Mouse (Mus musculus) thymus, adult 18-20 months (tissue): Measurements from ENCODE around the gene Nup210l.
A peak's percentile ranks its signal among the peaks of the same experiment; 100 is the strongest.

Source experiments
- DNase-seq, 2 experiments: peaks; one replicate each; pipeline ENCODE4 v3.0.0; 2022; ENCODE audit warnings: mixed read lengths in 2 of 2

The Nup210l gene

GRCm38 (mm10) chr3:90103938-90104337 lies at the start of gene Nup210l:
Gene Nup210l (plus strand): TSS chr3:90104132.
- no peak for DNase-seq

- no peak for DNase-seq
These were observed 42.4 kb upstream of the Nup210l start for GRCm38 (mm10) chr3:90061549-90061948.

- no peak for DNase-seq
These were observed 41.4 kb upstream of the Nup210l start for GRCm38 (mm10) chr3:90062539-90062938.

- no peak for DNase-seq
These were observed 39.5 kb upstream of the Nup210l start for GRCm38 (mm10) chr3:90064383-90064782.

GRCm38 (mm10) chr3:90065553-90065952 lies 38.4 kb upstream of the Nup210l start:
- DNase-seq = no peak

- DNase-seq = no peak
These were observed 36.1 kb upstream of the Nup210l start for GRCm38 (mm10) chr3:90067851-90068250.

- no peak for DNase-seq
These were observed 34.2 kb upstream of the Nup210l start for GRCm38 (mm10) chr3:90069688-90070087.

- no peak for DNase-seq
These were observed 31.6 kb upstream of the Nup210l start, which contains the start of gene Tpm3 for GRCm38 (mm10) chr3:90072294-90072693. Gene Tpm3 (plus strand): TSS chr3:90072649.

- DNase-seq = peak in 1 of 2 experiments; percentile 60
These were observed 26.8 kb upstream of the Nup210l start for GRCm38 (mm10) chr3:90076921-90077716.

- DNase-seq = no peak
These were observed 25.7 kb upstream of the Nup210l start for GRCm38 (mm10) chr3:90078224-90078623.

- peak; percentile 84 to 89 for DNase-seq
These were observed 24.7 kb upstream of the Nup210l start for GRCm38 (mm10) chr3:90079133-90079762.

- peak; percentile 85 to 91 for DNase-seq
These were observed 24.0 kb upstream of the Nup210l start for GRCm38 (mm10) chr3:90079763-90080497.

GRCm38 (mm10) chr3:90080498-90080863 lies 23.5 kb upstream of the Nup210l start:
- no peak for DNase-seq

GRCm38 (mm10) chr3:90081365-90082240 lies 22.3 kb upstream of the Nup210l start:
- DNase-seq = no peak

- no peak for DNase-seq
These were observed 20.9 kb upstream of the Nup210l start for GRCm38 (mm10) chr3:90083034-90083433.

- no peak for DNase-seq
These were observed 20.1 kb upstream of the Nup210l start for GRCm38 (mm10) chr3:90083698-90084324.

- DNase-seq = no peak
These were observed 19.1 kb upstream of the Nup210l start for GRCm38 (mm10) chr3:90084790-90085189.

GRCm38 (mm10) chr3:90085281-90085680 lies 18.7 kb upstream of the Nup210l start:
- no peak for DNase-seq

GRCm38 (mm10) chr3:90086068-90086467 lies 17.9 kb upstream of the Nup210l start:
- DNase-seq = no peak

- DNase-seq = no peak
These were observed 15.3 kb upstream of the Nup210l start for GRCm38 (mm10) chr3:90088617-90089016.

- no peak for DNase-seq
These were observed 13.0 kb upstream of the Nup210l start for GRCm38 (mm10) chr3:90090892-90091291.

- no peak for DNase-seq
These were observed 9.5 kb upstream of the Nup210l start for GRCm38 (mm10) chr3:90094453-90094852.
